Mouse (Mus musculus): ENCODE results near the gene Tmcc2. TPM values are rescaled to one million over a fixed set of nuclear protein-coding genes. Genes with fewer than 3 reads are reported as not detected.

Tmcc2 gene
- total and polyA plus RNA-seq, 3 experiments, result 4.1 to 7.2 TPM; not detected in 1

- DNase-seq (ENCODE audit: low read depth, low spot score), result peak; percentile 61
- Histone ChIP-seq H3K4me1 (ENCODE audit: control insufficient read depth in 1 of 2, insufficient read depth in 2 of 2, low read length in 2 of 2) (peaks cover 19 to 43% of the 10 kb centered on the region in 2 experiments), H3K27ac (ENCODE audit: control insufficient read depth, low read depth, low read length) (no peak overlapping the region), H3K9ac (ENCODE audit: control insufficient read depth, low read depth, low read length, poor library complexity, severe bottlenecking) (peak overlapping the region; percentile 29; the same call in 1 of the 2 replicates), H3K36me3 (ENCODE audit: control insufficient read depth in 1 of 2, insufficient read depth in 2 of 2, low read length in 2 of 2) (peaks cover 0 to 31% of the 10 kb centered on the region in 2 experiments; a peak in 2 of 4 replicates), H3K27me3 (ENCODE audit: control insufficient read depth in 1 of 2, insufficient read depth in 2 of 2, low read length in 2 of 2) (no peaks in the 10 kb centered on the region), H3K9me3 (replicated peaks; ENCODE audit: insufficient read depth, low read length) (no peaks in the 10 kb centered on the region), H3K4me3 (ENCODE audit: control insufficient read depth in 1 of 2, insufficient read depth in 1 of 2, low read depth in 2 of 2, low read length in 2 of 2) (0 out of 4 replicates have a peak overlapping the region, but pooled peaks of 1 of the 2 experiments have one; percentile 2), H3K79me2 (ENCODE audit: control insufficient read depth, insufficient read depth, low read length, poor library complexity) (0 out of 2 replicates have a peak, but pooled peaks cover 2% of the 10 kb centered on the region)
- TF ChIP-seq MAZ (IDR thresholded peaks at IDR 0.05; ENCODE audit: low read depth, low read length) (no peak), POLR2AphosphoS2 (IDR thresholded peaks at IDR 0.05; ENCODE audit: low read length) (no peak), BHLHE40 (IDR thresholded peaks at IDR 0.05; ENCODE audit: borderline replicate concordance, low read depth, low read length) (no peak), TBP (IDR thresholded peaks at IDR 0.05; ENCODE audit: low read depth, low read length) (no peak), EP300 (IDR thresholded peaks at IDR 0.05; ENCODE audit: low read depth in 1 of 2, low read length in 2 of 2) (peak; percentile 22 to 67; a peak in 3 of 4 replicates), ZMIZ1 (IDR thresholded peaks at IDR 0.05; ENCODE audit: low read depth, low read length) (no peak), KAT2A (conservative IDR thresholded peaks at IDR 0.05; ENCODE audit: low read depth, low read length) (no peak), USF1 (IDR thresholded peaks at IDR 0.05; ENCODE audit: low read depth, low read length) (peak; percentile 45; the same call in 1 of the 2 replicates), MXI1 (IDR thresholded peaks at IDR 0.05; ENCODE audit: low read depth, low read length) (no peak), SMC3 (IDR thresholded peaks at IDR 0.05; ENCODE audit: low read depth, low read length) (no peak), ZC3H11A (IDR thresholded peaks at IDR 0.05; ENCODE audit: low read depth, low read length) (no peak), MYB (IDR thresholded peaks at IDR 0.05; ENCODE audit: low read depth, low read length) (peak; percentile 68), RCOR1 (IDR thresholded peaks at IDR 0.05; ENCODE audit: low read depth, low read length) (no peak), GATA1 (IDR thresholded peaks at IDR 0.05; ENCODE audit: low read depth, low read length) (peak; percentile 51)
These were observed 79.0 kb downstream of the Tmcc2 start for GRCm38 (mm10) chr1:132312043-132312442.

- 0 out of 2 replicates have a peak, but pooled peaks cover 1% of the 10 kb centered on the region for H3K79me2 ChIP-seq (ENCODE audit: control insufficient read depth, insufficient read depth, low read length, poor library complexity)
- peak; percentile 40 for DNase-seq (ENCODE audit: low read depth, low spot score)
These were observed 79.8 kb downstream of the Tmcc2 start for GRCm38 (mm10) chr1:132311174-132311859.

More at GRCm38 (mm10) chr1:132311174-132311859, 79.8 kb downstream of the Tmcc2 start:
- no peaks in the 10 kb centered on the region; a peak in 1 of 4 replicates for H3K27me3 ChIP-seq (ENCODE audit: control insufficient read depth in 1 of 2, insufficient read depth in 2 of 2, low read length in 2 of 2)
- 0 out of 4 replicates have a peak overlapping the region, but pooled peaks of 1 of the 2 experiments have one; percentile 10 for H3K4me3 ChIP-seq (ENCODE audit: control insufficient read depth in 1 of 2, insufficient read depth in 1 of 2, low read depth in 2 of 2, low read length in 2 of 2)
- H3K27ac ChIP-seq (ENCODE audit: control insufficient read depth, low read depth, low read length), result no peak overlapping the region
- TF ChIP-seq BHLHE40 (IDR thresholded peaks at IDR 0.05; ENCODE audit: borderline replicate concordance, low read depth, low read length), result no peak
- 0 out of 2 replicates have a peak, but pooled peaks have one; percentile 3 for TF ChIP-seq GATA1 (IDR thresholded peaks at IDR 0.05; ENCODE audit: low read depth, low read length)
- H3K4me1 ChIP-seq (ENCODE audit: control insufficient read depth in 1 of 2, insufficient read depth in 2 of 2, low read length in 2 of 2), result peaks cover 19 to 43% of the 10 kb centered on the region in 2 experiments
- no peaks in the 10 kb centered on the region for H3K9me3 ChIP-seq (replicated peaks; ENCODE audit: insufficient read depth, low read length)
- no peak overlapping the region; the same call in 1 of the 2 replicates for H3K9ac ChIP-seq (ENCODE audit: control insufficient read depth, low read depth, low read length, poor library complexity, severe bottlenecking)
- peaks cover 0 to 26% of the 10 kb centered on the region in 2 experiments; a peak in 2 of 4 replicates for H3K36me3 ChIP-seq (ENCODE audit: control insufficient read depth in 1 of 2, insufficient read depth in 2 of 2, low read length in 2 of 2)

Data from MEL (cell line).